Mouse (Mus musculus) small intestine, adult 2 months (tissue): ENCODE measurements around the gene Wbp1.

Experiments used
- CTCF ChIP-seq: fragments of 200-500 bp; IDR thresholded peaks from 2 replicates; pipeline ENCODE4 v1.5.1; 2012; ENCODE audit warnings: low read depth, mild to moderate bottlenecking, control low read depth, inconsistent platforms, low read length, moderate library complexity, mixed read lengths; ENCODE audit not compliant: insufficient replicate concordance, insufficient read length; ENCODE audit errors: extremely low read depth
- POLR2A ChIP-seq: fragments of 200-500 bp; IDR thresholded peaks from 2 replicates; pipeline ENCODE4 v1.6.1; 2012; ENCODE audit warnings: low read depth, mild to moderate bottlenecking, control low read depth, inconsistent platforms, low read length, moderate library complexity

DNA sequence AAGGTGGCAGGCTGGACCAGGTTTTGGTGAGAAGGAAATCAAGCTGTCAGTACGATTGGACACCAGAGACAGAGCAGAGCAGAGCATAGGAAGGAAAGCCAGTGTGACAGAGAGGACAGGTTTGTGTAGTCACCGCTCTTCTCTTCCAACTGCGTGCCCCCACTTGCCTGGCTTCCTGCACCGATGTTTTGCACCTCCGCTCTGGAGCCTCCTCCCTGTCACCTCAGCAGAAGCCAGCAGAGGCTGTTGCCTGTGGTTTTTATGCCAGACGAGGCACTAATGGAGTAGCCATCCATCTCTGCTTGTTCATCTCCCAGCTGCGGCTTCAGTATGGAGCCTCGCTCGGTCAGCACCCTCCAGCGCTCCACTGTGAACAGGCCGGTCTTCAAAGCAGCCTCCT, 21.5 kb upstream of the Wbp1 start:
- TF ChIP-seq CTCF (no peak), POLR2A (no peak)
